Mouse (Mus musculus) ES-E14 (cell line): ENCODE results near the gene Gpc6.

Experiments used
- CHD2 ChIP-seq: IDR thresholded peaks from 2 replicates; pipeline ENCODE4 v1.6.1; 2014; ENCODE audit warnings: mild to moderate bottlenecking, low read depth, low read length, inconsistent platforms
- HCFC1 ChIP-seq: IDR thresholded peaks from 2 replicates; pipeline ENCODE4 v1.6.1; 2012; ENCODE audit warnings: low read length, inconsistent platforms, borderline replicate concordance; ENCODE audit not compliant: insufficient read depth
- MAFK ChIP-seq: IDR thresholded peaks from 2 replicates; pipeline ENCODE4 v1.6.1; 2014; ENCODE audit warnings: mild to moderate bottlenecking, low read depth, low read length, inconsistent platforms; ENCODE audit not compliant: insufficient read depth
- ZC3H11A ChIP-seq: IDR thresholded peaks from 2 replicates; pipeline ENCODE4 v1.6.1; 2012; ENCODE audit warnings: low read depth, mild to moderate bottlenecking, inconsistent platforms, low read length, borderline replicate concordance
- ZNF384 ChIP-seq: IDR thresholded peaks from 2 replicates; pipeline ENCODE4 v1.6.1; 2012; ENCODE audit warnings: low read depth, low read length, inconsistent platforms

GRCm38 (mm10) chr14:117304723-117305010 lies 379.6 kb downstream of the Gpc6 start:
- TF ChIP-seq ZNF384 (no peak), MAFK (no peak), HCFC1 (no peak), CHD2 (no peak), ZC3H11A (no peak)
